Mouse (Mus musculus) heart, adult 2 months (tissue): ENCODE measurements around the gene Tamm41. TPM values are rescaled to one million over a fixed set of nuclear protein-coding genes. Genes with fewer than 3 reads are reported as not detected.
A peak's percentile ranks its signal among the peaks of the same experiment; 100 is the strongest.

Source experiments
- DNase-seq, 2 experiments: peaks; one replicate each; pipeline ENCODE4 v3.0.0; 2021
- H3K27ac ChIP-seq: fragments of 200-600 bp; 2 replicates; pipeline ENCODE4 v1.8.1; 2022
- H3K27me3 ChIP-seq: fragments of 200-500 bp; 2 replicates; pipeline ENCODE4 v1.6.1; 2012; ENCODE audit warnings: mild to moderate bottlenecking, low read length, inconsistent platforms, mixed read lengths; ENCODE audit not compliant: control insufficient read depth, insufficient read depth
- H3K36me3 ChIP-seq: fragments of 200-500 bp; 2 replicates; pipeline ENCODE4 v1.6.1; 2012; ENCODE audit warnings: low read length, inconsistent platforms; ENCODE audit not compliant: control insufficient read depth, insufficient read depth
- H3K4me1 ChIP-seq: fragments of 200-500 bp; 2 replicates; pipeline ENCODE4 v1.6.1; 2011; ENCODE audit warnings: low read length; ENCODE audit not compliant: control insufficient read depth, insufficient read depth
- H3K4me3 ChIP-seq: fragments of 200-600 bp; 2 replicates; pipeline ENCODE4 v1.8.1; 2022
- H3K79me2 ChIP-seq: fragments of 200-500 bp; replicated peaks from 2 replicates; pipeline ENCODE4 v1.6.1; 2012; ENCODE audit warnings: mild to moderate bottlenecking, inconsistent platforms, low read length, moderate library complexity, mixed read lengths; ENCODE audit not compliant: control insufficient read depth, insufficient read depth
- H3K9ac ChIP-seq: fragments of 200-500 bp; 2 replicates; pipeline ENCODE4 v1.6.1; 2012; ENCODE audit warnings: low read depth, mild to moderate bottlenecking, control low read depth, inconsistent platforms, low read length, mixed read lengths
- CTCF ChIP-seq: fragments of 200-600 bp; IDR thresholded peaks from 2 replicates; pipeline ENCODE4 v1.8.1; 2022; ENCODE audit warnings: antibody characterized with exemption, mild to moderate bottlenecking, moderate library complexity
- EP300 ChIP-seq: fragments of 200-500 bp; IDR thresholded peaks from 2 replicates; pipeline ENCODE4 v1.6.1; 2011; ENCODE audit warnings: low read depth, low read length, control low read depth; ENCODE audit not compliant: insufficient read depth
- POLR2A ChIP-seq: fragments of 200-500 bp; IDR thresholded peaks from 2 replicates; pipeline ENCODE4 v1.6.1; 2011; ENCODE audit warnings: mild to moderate bottlenecking, low read depth, low read length, control low read depth; ENCODE audit not compliant: insufficient read depth
- WGBS: fragments of 180-500 bp; shearing (Covaris S2); methylation state at CpG from one replicate; pipeline ENCODE4 v1.1.7; 2018; 5-methylcytosine and 5-hydroxymethylcytosine counted together
- intact Hi-C: fragments of 180-260 bp; cut with DNase I; formaldehyde crosslinking; loops from one replicate; pipeline ENCODE4 v1.15.1; 2025
- polyA plus RNA-seq: library from polyadenylated mRNA; depleted of rRNA; stranded (reverse); fragments of >200 nt; gene quantifications from 2 replicates; pipeline ENCODE4 v1.2.3, GENCODE M21; 2012
- total RNA-seq, 2 experiments: library from RNA; stranded (reverse); gene quantifications; 2 replicates each; pipeline ENCODE4 v1.2.3; 2021

The Tamm41 gene
- total and polyA plus RNA-seq, 3 experiments, result 11.3 to 12.9 (median 12.8) TPM

DNA sequence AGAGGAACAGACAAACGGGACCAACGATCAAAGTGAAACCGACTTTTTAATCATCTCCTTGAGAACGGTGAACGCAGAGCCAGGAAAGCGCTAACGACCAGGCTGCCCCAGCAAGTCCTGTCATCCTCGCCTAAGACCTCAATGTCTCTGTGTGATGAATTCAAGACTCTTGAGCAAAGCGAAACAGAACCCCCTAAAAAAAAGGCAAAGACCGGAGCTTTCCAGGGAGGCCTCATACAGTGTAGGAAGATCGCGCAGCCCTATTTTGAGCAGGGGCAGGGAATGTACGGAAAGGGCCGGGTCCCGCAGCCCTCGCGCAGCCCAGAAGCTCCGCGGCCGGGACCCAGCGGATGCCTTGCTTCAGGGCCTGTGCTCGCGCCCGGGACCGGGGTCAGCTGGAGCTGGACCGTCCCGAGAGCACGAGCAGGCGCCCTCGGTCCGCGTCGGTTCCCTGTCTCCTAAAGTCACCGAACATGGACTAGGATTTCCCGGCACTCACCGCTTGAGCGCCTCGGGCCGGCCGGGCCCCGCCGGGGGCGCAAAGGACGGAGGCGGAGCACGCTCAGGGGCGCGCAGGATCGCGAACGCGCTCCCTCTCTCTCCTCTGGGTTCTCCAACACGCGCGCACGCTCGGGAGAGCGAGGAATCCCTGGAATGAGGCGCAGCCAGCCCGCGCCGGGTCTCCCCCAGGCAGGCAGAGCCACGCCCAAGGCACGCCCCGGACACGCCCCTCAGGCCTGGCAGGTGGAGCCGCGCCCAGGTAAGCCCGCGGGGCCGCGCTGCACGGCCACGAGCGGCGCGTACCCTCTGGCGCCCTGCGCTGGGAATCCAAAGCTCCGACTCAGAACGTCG is 69.1 kb downstream of the Tamm41 start:
- intact Hi-C loops, result no loop called here

DNA sequence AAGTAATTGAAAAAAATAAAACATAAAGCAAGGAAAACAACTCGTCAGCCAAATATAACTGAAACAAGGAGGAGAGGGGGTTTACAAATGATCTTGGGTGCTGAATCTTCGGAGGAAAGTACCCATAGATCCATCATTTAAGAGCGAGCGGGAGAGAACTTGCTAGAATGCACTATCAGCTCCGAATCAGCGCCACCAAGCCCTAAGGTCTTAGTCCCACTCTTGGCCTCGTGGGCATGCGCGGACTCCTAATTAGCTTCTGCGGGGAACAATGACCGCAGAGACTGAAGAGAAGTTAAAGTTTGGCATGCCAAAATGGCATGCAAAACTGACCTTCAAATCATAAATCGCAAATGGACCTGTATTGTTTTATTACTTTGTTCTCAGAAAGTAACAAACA is 70.1 kb downstream of the Tamm41 start:
- WGBS, result 82% methylated on average over 12 of the region's 12 CpGs
- Histone ChIP-seq H3K36me3 (no peaks in the 10 kb centered on the region), H3K9ac (no peak overlapping the region), H3K27me3 (no peaks in the 10 kb centered on the region), H3K4me1 (no peaks in the 10 kb centered on the region), H3K79me2 (no peaks in the 10 kb centered on the region), H3K27ac (no peak overlapping the region), H3K4me3 (no peak overlapping the region)
- intact Hi-C loops, result no loop called here
- TF ChIP-seq EP300 (no peak), CTCF (no peak), POLR2A (no peak)
- DNase-seq, result no peak

More for the DNA sequence above, 69.1 kb downstream of the Tamm41 start:
- H3K4me3 ChIP-seq, result peak overlapping the region; percentile 76
- H3K79me2 ChIP-seq, result no peaks in the 10 kb centered on the region
- H3K36me3 ChIP-seq, result no peaks in the 10 kb centered on the region
- TF ChIP-seq POLR2A (0 out of 2 replicates have a peak, but pooled peaks have one; percentile 17), CTCF (peak; percentile 4; the same call in 1 of the 2 replicates), EP300 (no peak)
- H3K27ac ChIP-seq, result peak overlapping the region; percentile 16; the same call in 1 of the 2 replicates
- H3K9ac ChIP-seq, result peak overlapping the region; percentile 62
- no peaks in the 10 kb centered on the region for H3K27me3 ChIP-seq
- under 1% methylated on average over 80 of the region's 82 CpGs for WGBS
- peak; percentile 75 to 81 for DNase-seq
- H3K4me1 ChIP-seq, result no peaks in the 10 kb centered on the region

DNA sequence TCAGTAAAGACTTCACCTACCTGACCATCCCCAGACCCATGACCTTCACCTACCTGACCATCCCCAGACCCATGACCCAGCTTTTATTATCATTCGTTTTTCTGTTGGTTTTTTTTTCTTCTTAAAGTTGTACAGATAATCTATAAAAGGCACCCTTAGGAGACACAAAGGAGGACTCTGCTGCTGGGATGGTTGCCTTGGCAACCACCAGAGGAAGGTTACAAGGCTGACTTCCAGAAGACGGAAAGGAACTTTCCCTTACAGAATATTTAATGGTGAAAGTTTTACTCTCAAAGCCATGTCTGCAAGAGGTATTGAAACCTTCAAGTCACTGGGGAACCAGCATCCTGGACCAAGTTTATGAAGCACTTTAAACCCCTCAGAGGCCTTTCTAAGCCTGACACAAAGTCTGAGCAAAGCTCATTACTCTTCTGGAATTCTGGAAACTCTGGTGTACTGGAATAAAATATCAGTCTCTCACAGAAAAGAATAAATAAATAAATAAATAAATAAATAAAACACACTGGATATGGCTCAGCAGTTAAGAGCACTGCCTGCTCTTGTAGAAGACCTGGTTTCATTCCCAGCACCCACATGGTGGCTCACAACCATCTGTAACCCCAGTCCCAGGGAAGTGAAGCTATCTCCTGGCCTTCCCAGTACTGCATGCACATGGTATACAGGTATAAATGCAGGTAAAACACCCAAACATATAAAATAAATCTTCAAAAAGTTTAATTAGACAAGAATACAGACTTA is 71.1 kb downstream of the Tamm41 start:
- H3K4me3 ChIP-seq, result no peak overlapping the region
- no peaks in the 10 kb centered on the region for H3K27me3 ChIP-seq
- WGBS, result 60% methylated on average over 2 of the region's 2 CpGs
- H3K27ac ChIP-seq, result no peak overlapping the region
- H3K36me3 ChIP-seq, result no peaks in the 10 kb centered on the region
- intact Hi-C loops, result no loop called here
- H3K79me2 ChIP-seq, result no peaks in the 10 kb centered on the region
- DNase-seq, result no peak
- no peaks in the 10 kb centered on the region for H3K4me1 ChIP-seq
- TF ChIP-seq POLR2A, result no peak
- TF ChIP-seq EP300, result no peak
- no peak for TF ChIP-seq CTCF
- no peak overlapping the region for H3K9ac ChIP-seq

DNA sequence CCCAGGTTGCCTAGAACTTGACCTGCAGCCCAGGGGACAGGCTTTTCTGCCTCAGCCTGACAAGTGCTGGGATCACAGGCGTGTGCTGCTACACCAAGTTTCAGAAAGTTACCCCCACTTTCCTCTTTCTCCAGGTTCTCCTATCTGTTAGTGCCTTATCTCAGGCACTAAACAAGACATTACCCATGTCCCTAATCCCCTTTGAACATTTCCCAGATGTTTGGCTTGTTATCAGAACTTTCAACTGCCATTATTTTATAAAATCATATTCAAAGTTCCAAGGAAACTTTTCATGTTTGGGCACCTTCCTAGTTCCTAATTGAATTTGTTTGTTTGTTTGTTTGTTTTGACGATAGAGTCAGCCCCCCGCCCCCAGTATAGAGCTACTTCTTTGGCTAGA is 71.9 kb downstream of the Tamm41 start:
- Histone ChIP-seq H3K4me3 (no peak overlapping the region), H3K79me2 (no peaks in the 10 kb centered on the region), H3K27ac (no peak overlapping the region), H3K27me3 (no peaks in the 10 kb centered on the region), H3K9ac (no peak overlapping the region), H3K4me1 (no peaks in the 10 kb centered on the region), H3K36me3 (no peaks in the 10 kb centered on the region)
- no peak for DNase-seq
- TF ChIP-seq POLR2A (no peak), CTCF (no peak), EP300 (no peak)
- 81% methylated on average over 3 of the region's 3 CpGs for WGBS
- intact Hi-C loops, result no loop called here

DNA sequence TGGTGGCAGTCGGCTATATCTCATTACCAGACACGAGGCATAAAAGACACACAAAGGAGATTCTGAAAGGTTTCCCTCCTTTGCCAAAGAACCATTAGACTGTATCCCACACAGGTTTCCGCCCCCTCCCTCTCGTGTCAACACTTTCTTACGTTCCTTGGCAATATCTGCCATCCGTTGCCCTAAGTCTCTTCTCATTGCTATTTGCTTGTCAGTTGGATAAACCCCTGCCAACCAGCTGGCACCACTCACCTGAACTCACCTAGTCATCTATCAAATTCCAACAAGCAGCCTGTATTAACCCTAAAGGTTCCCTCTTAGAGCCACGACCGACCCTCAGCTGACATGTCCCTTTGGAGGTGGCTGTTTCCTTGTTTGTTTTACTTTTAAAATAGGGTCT is 72.3 kb downstream of the Tamm41 start:
- no peak for DNase-seq
- TF ChIP-seq CTCF, result no peak
- no peak for TF ChIP-seq POLR2A
- no peak for TF ChIP-seq EP300
- Histone ChIP-seq H3K36me3 (no peaks in the 10 kb centered on the region), H3K9ac (no peak overlapping the region), H3K27me3 (no peaks in the 10 kb centered on the region), H3K27ac (no peak overlapping the region), H3K4me1 (no peaks in the 10 kb centered on the region), H3K79me2 (no peaks in the 10 kb centered on the region), H3K4me3 (no peak overlapping the region)
- 72% methylated on average over 8 of the region's 8 CpGs for WGBS
- intact Hi-C loops, result no loop called here

DNA sequence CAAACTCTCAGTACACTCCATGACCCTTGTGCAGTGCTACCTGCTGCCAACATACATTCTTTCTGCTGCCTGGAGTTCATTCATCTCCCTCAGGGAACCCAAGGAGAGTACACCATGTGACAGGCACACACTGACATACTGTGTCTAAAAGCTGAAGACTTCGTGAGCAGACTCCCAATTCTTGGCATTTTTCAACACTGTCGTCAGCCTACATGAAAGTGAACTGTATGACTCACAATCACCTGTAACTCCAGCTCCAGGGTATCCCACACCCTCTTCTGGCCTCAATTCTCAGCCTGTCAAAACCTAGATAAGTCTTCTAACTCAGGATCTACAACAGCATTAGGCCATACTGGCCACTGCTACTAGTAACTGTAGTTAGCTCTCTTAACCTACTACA is 73.4 kb downstream of the Tamm41 start:
- no peak overlapping the region for H3K9ac ChIP-seq
- WGBS, result 71% methylated on average over 2 of the region's 2 CpGs
- H3K4me1 ChIP-seq, result no peaks in the 10 kb centered on the region
- no peak for DNase-seq
- no peaks in the 10 kb centered on the region for H3K79me2 ChIP-seq
- H3K27me3 ChIP-seq, result no peaks in the 10 kb centered on the region
- H3K36me3 ChIP-seq, result no peaks in the 10 kb centered on the region
- TF ChIP-seq CTCF (no peak), EP300 (no peak), POLR2A (no peak)
- intact Hi-C loops, result no loop called here
- no peak overlapping the region for H3K27ac ChIP-seq
- H3K4me3 ChIP-seq, result no peak overlapping the region
